Mouse (Mus musculus) bone marrow, adult 2 months (tissue): ENCODE results near the gene Ms4a2.

Experiments
- CTCF ChIP-seq: fragments of 200-500 bp; IDR thresholded peaks from 2 replicates; pipeline ENCODE4 v1.5.1; 2011; ENCODE audit warnings: low read length, control low read depth; ENCODE audit not compliant: control insufficient read depth, insufficient read depth
- POLR2A ChIP-seq: fragments of 200-500 bp; IDR thresholded peaks from 2 replicates; pipeline ENCODE4 v1.6.1; 2011; ENCODE audit warnings: low read depth, mild to moderate bottlenecking, control low read depth, low read length, borderline replicate concordance; ENCODE audit not compliant: control insufficient read depth

DNA sequence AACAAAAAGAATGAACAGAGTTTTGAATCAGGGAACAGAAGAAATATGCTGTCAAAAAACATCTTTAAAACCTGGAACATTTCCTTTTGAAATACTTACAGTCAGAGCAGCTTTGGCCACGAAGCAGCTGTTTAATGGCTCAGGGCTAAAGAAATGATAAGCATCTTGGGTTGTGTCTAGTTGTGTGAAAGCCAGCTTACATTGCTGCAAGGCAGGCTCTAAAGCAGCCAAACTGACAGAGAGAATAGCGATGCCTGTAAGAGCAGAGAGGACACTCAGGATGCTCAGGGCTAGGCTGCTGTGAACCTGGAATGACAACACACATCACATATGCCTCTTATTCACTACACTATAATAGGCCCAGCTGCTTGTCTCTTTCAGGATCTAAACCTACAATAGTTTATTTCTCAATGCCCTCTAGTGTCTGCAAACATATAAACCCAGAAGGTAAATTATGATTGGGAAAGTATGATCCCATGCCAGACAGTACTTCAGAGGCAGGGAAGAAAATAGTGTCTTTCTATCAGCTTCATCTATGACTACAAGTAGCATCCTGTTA is 33.5 kb downstream of the Ms4a2 start:
- TF ChIP-seq CTCF (no peak), POLR2A (no peak)
